Mouse (Mus musculus): ENCODE measurements around the gene Rev3l.

Rev3l gene

DNA sequence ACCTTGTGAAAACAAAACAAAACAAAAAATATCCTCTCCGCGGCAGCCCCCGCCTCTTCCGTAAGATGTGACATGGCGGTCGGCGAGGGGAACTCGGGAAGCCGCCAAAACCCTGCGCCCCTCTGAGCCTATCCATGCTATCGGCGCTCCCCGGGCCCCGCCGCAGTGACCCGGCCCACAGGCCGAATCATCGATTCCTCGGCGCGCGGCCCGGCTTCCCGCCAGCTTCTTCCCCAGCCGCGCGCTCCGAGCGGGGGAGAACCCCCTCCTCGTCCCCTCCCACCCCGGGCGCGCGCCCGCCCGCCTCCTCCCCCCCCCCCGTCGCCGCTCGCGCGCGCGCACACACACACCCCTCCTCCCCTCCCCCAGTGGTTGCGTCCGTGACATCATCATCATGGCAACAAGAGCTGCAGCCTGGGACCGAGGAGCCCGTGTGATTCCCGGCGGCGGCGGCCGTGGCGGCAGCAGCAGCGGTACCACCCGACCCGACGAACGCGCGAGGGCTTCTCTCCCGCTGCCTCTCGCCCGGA lies at the start of gene Rev3l:
Gene Rev3l (plus strand): TSS at position 383 of the 530 bp plus-strand sequence.
- DNase-seq (ENCODE audit: extremely low spot score, low read depth, low spot score): no peak

DNA sequence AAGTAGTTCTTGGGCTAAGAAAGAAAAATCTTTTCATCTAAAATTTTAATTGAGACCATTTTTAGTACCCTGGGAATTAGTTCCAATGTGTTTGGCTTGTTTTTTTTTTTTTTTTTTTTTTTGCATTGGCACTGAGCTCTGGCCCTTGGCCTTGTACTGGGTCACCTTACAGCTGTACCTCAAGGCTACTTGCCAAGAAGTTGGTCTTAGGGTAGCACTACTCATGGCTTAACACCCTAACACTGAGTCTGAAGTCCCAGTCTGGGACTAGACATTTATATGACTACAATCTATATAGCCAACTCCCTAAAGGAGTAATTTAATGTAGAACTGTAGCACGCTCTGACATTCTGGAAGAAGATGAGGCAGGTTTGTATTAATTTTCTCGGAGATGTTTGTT lies 49.4 kb upstream of the Rev3l start:
- DNase-seq (ENCODE audit: extremely low spot score, low read depth, low spot score): no peak

DNA sequence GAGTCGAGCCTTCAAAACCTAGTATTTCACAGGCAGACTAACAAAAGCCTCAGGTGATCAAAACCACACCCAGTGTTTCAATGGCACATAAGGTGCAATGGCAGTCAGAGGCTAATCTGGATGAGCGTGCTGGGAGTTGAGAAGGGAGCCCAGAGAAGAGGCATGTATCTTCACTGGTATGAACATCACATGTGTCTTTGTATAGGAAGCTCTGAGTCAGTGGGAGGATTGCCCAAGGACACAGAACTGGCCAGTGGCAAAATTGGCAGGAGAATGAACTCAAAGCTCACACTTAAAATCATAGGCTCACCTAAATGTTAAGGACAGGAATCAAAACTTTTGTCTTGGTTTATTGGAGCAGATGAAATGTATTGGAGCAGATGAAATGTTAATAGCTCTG lies 48.4 kb upstream of the Rev3l start:
- no peak for DNase-seq (ENCODE audit: extremely low spot score, low read depth, low spot score)

DNA sequence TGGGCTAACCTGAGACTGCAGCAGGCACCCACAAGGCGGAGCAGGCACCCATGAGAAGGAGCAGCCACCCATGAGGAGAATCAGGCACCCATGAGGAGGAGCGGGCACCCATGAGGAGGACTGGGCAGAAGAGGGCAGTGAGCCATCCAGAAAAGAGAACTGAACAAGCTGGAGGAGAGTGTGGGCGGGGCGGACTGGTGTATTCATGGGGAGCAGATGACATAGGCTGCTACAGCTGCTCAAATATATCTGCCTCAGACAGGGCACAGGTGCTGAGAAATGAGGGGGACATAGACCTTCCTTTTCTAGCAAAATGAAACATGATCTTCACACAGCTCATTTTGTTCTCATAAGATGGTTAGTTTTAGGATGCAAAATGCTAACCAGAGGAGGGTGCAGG lies 45.1 kb upstream of the Rev3l start:
- DNase-seq (ENCODE audit: extremely low spot score, low read depth, low spot score): no peak

DNA sequence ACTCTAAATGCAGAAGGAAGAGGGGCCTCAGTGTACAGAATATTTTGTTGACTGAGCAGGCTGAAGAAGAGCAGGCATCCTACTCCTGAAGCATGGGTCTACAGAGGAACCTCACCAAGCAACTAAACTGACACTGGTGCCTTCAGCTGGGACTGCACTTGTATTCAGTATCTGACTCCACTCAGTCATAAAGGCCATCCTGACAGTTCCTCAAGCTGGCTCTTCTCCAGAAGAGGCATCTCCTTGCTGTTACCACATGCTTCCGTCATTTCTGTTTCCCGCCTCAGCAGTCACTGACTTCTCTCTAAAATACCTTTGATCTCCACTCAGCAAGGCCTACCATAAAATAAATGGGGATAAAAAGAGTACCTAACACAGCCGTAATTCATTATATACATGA lies 44.1 kb upstream of the Rev3l start:
- no peak for DNase-seq (ENCODE audit: extremely low spot score, low read depth, low spot score)

DNA sequence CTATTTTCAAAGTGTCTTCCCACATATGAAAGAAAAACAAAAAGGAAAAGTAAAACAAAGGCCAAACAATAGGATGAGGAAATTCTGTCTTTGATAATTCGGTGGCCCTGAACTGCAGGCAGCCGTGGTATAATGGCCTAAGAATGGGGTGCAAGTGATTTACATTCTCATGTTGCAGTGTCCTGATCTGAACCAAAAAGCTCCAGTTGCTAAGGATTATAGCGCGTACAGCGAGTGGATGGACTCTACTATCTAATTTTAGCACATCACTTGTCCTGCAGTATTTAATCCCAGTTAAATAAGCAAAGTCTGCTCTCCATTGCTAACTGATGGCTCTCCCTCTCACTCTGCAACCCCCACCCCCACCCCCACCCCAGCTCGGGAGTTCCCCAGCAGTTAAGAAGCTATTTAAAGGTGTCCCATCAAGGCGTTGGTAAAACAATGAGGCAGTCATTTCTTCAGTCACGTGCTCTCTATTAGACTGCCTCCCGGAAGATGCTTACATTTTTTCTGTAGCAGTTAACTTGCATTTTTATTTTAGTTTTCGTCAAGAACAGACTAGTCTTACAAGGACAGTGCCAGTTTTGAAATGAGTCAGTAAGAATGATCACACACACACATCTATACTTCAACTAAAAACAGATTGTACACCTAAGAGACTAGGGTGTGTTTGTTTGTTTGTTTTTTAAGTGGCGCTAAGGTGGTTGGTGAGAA lies 40.4 kb upstream of the Rev3l start:
- DNase-seq (ENCODE audit: extremely low spot score, low read depth, low spot score): no peak

DNA sequence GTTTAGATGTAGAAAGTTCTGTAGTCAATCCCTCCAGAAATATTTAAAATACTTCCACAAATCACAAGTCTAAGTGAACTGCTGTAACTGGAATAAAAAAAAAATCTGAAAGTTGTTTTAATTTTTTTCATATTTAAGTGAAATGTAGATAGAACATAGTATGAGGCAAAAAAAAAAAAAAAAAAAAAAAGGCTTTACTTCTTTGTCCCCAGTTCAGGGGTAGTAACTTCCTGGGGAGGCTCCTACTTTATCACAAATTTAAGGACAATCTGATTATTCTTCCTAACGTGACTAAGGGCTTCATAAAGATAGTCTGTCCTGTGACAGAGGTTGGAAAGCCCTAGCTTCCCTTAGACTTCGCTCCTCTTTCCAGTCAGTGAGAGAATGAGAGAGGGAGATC lies 39.8 kb upstream of the Rev3l start:
- no peak for DNase-seq (ENCODE audit: extremely low spot score, low read depth, low spot score)

DNA sequence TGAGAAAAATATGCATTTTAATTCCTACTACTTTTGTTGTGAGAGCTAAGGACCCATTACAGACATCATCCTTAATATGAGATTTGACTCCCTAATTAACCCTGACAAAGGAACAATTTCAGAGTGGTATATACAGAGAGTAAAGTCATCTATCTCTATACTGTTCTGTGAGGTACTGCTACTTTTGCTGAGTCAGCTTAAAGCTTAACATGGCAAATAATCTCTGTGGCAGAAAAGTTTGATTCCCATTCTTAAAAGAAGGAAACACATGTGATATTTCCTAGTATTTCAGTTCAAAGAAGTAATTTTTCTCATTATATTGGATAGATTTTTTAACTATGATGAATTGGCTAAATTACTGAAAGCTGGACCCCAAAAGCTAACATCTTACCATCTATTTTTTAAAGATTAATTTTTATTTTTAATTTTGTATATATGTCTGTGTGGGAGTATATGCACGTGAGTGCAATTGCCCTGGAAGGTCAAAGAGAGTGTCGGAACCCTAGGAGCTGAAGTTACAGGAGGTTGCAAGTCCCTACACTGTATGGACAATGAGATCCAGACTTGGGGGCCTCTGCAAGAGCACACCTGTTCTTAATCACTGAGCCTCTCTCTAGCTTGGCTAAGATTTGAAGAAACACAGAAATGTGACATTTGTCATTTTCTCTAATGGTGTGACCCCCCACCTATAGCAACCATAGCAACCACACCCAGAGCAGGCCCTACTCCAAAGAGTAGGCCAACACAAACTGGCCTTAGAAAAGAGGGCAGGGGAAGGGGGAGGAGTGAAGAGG lies 24.0 kb upstream of the Rev3l start:
- no peak for DNase-seq (ENCODE audit: extremely low spot score, low read depth, low spot score)

DNA sequence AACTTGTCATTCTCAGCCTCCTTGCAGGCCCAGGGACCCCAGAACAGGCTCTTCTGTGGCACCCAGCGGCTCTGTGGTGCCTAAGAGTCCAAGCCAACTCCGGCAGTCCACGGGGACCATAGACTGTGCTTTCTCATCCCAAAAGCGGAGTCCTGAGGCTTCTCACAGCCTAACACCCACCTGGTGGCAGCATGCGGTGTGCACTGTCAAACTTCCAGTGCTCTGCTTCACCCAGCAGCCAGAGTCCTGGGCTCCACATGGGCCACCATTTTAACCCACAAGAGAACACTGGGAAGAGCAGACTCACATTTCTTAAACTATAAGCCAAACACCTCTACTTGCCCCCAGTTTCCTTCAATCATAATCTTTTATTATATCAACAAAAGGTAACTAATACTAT lies 15.0 kb upstream of the Rev3l start:
- DNase-seq (ENCODE audit: extremely low spot score, low read depth, low spot score): no peak

DNA sequence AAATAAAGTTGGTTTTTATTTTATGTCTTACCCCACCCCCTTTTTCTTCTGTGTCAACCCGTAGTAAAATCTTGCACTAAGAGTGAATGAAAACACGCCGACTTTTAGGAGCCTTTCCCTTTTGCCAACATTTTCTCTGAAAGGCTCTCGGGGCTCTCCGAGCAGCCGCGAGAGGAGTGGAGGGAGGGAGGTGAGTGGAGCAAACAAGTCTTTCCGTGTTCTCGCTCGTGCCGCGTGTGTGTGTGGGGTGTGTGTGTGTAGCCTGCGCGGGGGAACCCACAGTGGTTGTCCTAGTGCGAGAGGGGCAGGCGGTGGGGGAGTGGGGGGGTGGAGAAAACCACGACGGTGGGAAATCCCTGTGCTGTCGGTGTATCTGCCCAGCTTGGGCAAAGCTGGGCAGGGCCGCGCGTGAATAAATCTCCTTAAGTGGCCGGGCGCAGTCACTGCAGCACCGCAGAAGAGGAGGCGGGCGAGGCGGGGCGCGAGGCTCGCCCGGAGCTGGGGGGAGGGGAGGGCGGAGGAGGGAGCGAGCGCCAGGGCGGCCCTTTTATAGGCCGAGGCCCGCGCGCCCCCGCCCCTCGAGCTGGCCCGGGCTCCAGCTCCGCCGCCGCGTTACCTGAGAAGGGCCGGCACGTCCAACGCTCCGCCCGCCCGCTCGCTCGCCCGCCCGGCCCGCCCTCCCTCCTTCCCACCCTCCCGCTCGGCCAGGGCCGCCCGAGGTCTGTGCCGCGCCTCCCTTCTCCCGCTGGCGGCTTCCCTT lies 762 bp upstream of the Rev3l start:
- no peak for DNase-seq (ENCODE audit: extremely low spot score, low read depth, low spot score)

DNA sequence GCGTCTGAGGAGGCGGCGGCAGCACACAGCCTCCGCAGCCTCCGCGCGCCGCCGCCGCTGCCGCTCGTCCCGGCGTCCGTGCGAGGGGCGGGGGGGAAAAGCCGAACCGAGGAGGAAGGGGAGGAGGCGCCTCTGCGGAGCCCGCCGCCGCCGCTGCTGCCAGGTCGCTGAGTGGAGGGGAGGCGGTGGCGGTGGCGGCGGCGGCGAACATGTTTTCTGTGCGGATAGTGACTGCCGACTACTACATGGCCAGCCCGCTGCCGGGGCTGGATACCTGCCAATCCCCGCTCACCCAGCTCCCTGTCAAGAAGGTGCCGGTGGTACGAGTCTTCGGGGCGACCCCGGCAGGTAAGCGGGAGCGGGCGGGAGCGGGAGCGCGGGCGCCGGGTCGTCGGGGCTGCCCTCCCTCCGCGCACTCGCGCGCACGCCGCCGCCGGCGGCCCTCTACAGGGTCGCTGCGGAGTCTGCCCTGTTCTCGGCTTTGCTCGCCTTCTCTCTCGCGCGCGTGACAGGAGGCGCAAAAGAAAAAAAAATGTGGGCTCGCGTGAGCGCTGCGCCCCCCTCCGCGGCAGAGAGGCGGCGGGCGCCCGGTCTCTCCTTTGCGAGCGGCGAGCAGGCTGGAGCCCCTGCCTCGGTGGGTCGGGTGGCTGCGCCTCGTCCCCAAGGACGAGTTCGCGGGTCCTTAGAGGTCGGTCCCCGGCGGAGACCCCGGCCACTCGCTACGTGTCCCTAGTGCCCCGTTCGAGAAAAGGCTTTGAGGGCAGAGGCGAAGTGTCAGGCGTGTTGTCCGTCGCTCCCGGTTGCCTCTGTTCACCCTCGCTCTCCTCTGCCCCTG lies 565 bp downstream of the Rev3l start:
- DNase-seq (ENCODE audit: extremely low spot score, low read depth, low spot score): no peak

DNA sequence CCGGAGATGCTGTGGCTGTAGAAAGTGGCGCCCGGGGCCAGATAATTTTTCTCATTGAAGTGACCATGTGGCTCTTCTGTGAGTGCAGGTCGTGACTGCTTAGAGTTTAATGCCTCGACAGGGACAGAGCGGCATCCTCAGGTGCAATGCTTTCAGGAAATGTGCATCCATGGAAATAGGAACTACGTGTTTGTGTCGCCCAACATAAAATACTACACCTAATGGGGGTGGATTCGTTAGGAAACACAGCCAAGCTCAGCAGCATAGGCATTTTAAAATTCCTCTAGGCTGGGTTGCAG lies 1.1 kb downstream of the Rev3l start:
- no peak for DNase-seq (ENCODE audit: extremely low spot score, low read depth, low spot score)

DNA sequence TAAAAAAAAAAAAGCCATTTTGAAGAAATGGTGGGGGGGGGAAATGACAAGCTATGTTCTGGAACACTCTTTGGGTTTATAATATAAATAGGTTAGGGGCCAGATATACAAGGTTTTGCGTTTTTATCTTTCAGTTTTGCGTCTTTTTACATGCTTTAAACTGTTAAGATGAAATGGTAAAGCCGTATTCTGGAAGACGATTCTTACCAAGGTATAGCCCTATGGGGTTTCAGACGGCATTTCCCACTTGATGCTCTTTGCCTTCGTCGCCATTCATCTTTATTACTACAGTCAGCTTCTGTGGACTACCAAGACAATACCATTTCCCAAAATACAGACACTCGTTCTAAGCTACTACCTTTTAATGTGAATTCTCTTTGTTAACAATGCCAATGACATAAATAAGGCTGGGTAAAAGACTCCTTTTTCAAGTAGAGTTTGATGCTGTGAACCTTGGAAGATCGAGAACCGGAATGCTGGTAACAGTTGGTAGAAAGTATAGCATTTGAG lies 1.6 kb downstream of the Rev3l start:
- no peak for DNase-seq (ENCODE audit: extremely low spot score, low read depth, low spot score)

DNA sequence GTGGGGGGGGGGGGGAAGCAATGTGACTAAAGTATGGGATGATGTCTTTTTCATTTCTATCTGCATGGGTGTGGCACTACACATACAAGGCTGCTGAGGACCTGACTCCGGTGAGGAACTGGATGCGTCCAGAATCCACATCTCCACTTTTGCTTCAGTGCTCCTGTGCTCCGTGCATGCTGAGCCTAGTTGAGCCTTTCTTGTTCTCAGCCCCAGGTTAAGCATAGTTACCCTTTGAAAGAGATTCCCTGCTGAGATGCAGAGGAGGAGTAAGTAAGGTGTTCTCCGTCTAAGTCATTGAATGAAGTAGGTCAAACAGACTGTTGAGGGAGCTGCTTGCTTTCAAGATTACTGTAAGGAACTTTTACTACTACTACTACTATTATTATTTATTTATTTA lies 4.3 kb downstream of the Rev3l start:
- no peak for DNase-seq (ENCODE audit: extremely low spot score, low read depth, low spot score)

DNA sequence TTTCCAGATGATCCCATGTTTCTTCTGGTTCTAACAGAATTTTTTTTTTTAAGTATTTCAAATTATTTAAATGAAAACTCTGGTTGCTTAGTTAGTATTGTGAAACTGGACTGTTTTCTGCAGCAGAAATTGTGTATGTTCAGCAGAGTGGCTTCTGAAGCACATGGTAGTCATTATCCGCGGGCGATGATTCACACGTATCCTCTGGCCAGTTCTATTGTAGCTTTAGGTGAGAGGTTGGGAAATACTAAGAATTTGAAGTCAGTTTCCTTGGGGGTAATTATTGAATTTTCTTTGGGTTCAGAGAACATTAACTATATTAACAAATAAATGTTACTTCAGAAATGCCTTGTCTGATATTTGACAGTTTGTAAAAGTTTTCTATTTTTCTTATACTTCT lies 10.1 kb downstream of the Rev3l start:
- no peak for DNase-seq (ENCODE audit: extremely low spot score, low read depth, low spot score)

DNA sequence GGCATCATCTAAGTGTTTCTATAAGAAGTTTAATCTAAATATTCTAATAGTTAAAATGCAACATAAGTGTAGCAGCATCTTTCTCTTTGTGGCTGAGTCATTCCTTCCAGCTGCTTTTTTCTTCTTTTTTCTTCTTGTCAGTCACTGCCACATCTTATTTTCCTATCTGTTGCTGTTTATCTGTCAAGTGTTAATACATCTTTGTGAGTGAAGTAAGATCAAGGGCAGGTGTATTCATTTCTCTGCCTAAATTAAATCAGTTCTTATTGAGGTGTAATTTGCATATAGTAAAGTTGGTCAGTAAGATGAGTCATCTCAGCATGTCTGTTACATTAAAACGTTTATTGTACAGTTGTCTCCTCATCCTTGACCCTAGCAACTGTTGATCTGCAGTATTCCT lies 32.8 kb downstream of the Rev3l start:
- no peak for DNase-seq (ENCODE audit: extremely low spot score, low read depth, low spot score)

DNA sequence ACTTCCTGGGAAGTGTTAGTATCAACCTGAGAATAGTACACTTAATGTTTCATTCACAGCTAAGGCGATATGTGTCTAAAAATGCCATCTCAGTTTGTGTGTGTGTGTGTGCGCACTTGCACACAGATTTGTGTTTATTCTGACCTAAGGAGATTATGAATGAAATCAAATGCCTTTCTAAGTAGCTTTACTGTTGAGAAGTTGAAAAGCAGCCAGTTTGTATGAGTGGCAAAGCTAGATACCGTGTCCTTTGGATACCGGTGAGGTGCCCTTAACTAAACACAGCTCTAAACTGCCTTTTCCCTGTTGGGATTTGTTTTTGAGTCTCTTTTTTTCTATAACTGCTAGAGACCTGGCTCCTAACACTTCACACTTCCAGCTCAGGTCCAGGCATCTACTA lies 34.8 kb downstream of the Rev3l start:
- no peak for DNase-seq (ENCODE audit: extremely low spot score, low read depth, low spot score)

DNA sequence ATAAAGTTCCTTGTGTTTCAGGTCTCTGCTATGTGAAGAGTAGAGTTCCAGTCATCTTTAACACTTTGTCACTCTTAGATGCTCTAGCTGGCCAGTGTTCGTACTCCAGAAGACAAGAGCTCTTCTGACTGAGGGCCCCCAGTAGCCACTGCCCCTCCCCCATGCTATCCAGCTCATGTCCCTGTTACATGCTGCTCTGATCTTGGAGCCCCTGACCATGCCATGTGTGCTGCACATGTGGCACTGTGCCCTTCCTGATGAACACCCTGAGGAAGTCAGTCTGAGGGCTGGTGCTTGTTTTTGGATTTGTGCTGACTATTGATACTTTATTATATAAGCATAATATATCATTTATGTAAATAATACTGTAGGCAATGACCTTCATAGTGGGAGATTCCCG lies 40.3 kb downstream of the Rev3l start:
- no peak for DNase-seq (ENCODE audit: extremely low spot score, low read depth, low spot score)

DNA sequence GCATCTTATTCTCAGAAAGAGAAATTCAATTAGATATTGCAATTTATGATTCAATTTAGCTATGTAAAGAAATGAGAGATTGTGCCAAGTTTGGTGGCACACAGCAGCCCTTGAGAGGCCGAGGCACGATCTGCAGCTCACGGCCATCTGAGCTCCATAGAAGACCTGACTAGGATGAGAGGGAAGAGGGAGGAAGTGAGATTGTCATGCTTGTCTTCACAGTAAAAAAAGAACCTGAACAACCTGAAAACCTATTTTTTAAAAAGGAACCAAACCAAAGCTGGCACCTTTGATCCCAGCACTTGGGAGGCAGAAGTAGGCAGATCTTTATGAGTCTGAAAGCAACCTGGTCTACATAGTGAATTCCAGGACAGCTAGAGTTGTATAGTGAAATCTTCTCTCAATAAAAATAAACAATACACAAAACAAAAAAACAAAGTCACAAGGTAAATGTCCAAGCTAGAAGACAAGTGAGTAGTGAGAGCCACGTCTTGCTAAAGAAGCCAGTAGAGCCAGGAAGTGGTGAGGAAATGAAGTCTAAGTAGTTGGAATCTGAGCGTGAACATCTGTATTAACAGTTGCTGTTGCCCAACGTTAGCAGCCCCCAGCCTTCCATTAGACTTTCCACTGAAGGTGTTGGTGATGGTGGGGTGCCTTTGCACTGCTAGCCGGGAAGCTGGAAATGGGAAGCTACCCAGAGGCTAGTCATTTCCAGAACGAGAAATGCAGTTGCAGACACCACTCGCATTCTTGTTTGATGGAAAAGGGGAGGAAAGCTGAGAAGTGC lies 42.2 kb downstream of the Rev3l start:
- no peak for DNase-seq (ENCODE audit: extremely low spot score, low read depth, low spot score)

DNA sequence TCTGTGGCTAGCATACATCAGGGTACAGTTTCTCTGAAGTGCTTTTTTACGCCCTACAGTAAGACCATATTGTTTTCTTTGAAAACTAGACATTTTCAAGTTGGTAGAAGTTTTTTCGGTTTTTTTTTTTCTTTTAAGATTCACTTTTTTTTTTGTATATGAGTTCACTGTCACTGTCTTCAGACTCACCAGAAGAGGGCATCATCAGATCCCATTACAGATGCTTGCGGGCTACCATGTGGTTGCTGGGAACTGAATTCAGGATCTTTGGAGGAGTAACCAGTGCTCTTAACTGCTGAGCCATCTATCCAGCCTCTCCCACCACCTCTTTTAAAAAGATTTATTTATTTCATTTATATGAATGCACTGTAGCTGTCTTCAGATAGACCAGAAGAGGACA lies 45.0 kb downstream of the Rev3l start:
- no peak for DNase-seq (ENCODE audit: extremely low spot score, low read depth, low spot score)

All from hindlimb bud, embryonic 11.5 days (tissue).